In the genomic region with DNA sequence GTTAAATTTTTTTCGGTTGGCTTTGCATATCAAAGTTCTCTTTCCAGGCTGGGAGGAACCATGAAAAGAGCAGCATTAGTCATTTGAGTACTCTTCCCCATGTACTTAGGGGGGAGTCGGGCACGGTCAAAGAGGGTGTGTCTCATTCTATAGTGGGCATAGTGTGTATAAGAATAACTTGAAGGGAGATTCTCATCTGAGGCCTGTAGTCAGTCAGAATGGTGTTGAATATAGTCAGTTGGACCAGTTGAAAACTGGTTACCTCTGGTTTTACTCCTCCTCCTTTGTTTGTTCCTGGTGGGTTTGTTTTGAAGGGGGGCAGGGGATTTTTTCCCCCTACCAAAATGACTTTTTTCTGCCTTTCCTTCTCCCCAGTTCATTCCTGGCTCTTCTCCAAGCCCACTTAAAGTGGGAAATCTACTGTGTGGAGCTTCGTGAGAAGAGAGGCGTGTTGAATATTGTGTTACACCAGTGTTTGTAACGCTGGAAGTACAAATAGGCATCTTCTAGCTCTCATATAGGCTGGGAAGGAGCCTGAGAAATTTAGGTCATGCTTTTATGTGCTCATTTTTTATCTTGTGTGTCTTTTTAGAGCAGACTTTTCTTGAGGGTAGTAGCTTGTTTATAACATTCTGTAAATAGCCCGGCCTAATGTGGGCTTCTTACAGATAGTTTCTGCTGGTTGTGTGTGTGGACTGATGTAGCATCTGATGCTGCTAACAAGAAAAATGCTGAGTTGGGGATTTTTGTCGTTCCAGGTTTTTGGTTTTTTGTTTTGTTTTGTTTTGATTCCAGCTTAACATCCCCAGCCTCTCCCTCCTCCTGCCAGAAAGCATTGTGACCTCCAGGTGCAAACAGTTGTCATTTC, we compare ENCODE assay signal across 9 mouse cellular contexts.
DNase-seq lines count a peak whose midpoint lies in the region; ATAC-seq and TF ChIP-seq lines count a peak whose summit lies in the region.
"Had no signal": no experiment of that assay in that cellular context is flagged by ENCODE, and none has a peak within 500 bp of the region (broad histone marks: within the 10 kb centered on the region; RNA-seq: fewer than 3 reads in every experiment).

No protein-coding gene starts in this region.

- H3K9me3 ChIP-seq in forebrain, embryonic 16.5 days (ENCODE audit: control insufficient read depth, low read length) = no peaks in the 10 kb centered on the region
- H3K9me3 ChIP-seq in forebrain, embryonic 12.5 days = no peaks in the 10 kb centered on the region
- H3K9me3 ChIP-seq in kidney, embryonic 16.5 days (ENCODE audit: low read length) = no peaks in the 10 kb centered on the region
- no peaks in the 10 kb centered on the region for H3K9me3 ChIP-seq in kidney, embryonic 14.5 days (ENCODE audit: control insufficient read depth, low read length)
- H3K9me3 ChIP-seq in liver, embryonic 16.5 days (replicated peaks; ENCODE audit: control insufficient read depth, low read length) = no peaks in the 10 kb centered on the region

- TF ChIP-seq POLR2A in brain, embryonic 14.5 days (IDR thresholded peaks at IDR 0.05; ENCODE audit: borderline replicate concordance, extremely low read depth, insufficient read depth, insufficient read length, poor library complexity, severe bottlenecking) = no peak

- no peaks in the 10 kb centered on the region for H3K27me3 ChIP-seq in forebrain, embryonic 16.5 days (replicated peaks; ENCODE audit: control insufficient read depth, insufficient read depth, low read length)
- no peaks in the 10 kb centered on the region for H3K27me3 ChIP-seq in forebrain, embryonic 12.5 days
- no peaks in the 10 kb centered on the region for H3K27me3 ChIP-seq in kidney, embryonic 16.5 days (ENCODE audit: insufficient read depth, low read length)
- H3K27me3 ChIP-seq in kidney, embryonic 14.5 days (ENCODE audit: control insufficient read depth, insufficient read depth, low read length) = no peaks in the 10 kb centered on the region
- no peaks in the 10 kb centered on the region for H3K27me3 ChIP-seq in liver, embryonic 16.5 days (ENCODE audit: control insufficient read depth, insufficient read depth, low read depth, low read length)

- H3K4me1 ChIP-seq in forebrain, embryonic 16.5 days (replicated peaks; ENCODE audit: control insufficient read depth, insufficient read depth, low read length) = peaks cover 29% of the 10 kb centered on the region
- peaks cover 30% of the 10 kb centered on the region for H3K4me1 ChIP-seq in forebrain, embryonic 12.5 days
- H3K4me1 ChIP-seq in kidney, embryonic 16.5 days (ENCODE audit: insufficient read depth, low read length) = peaks cover 13% of the 10 kb centered on the region; the same call in 1 of the 2 replicates
- H3K4me1 ChIP-seq in kidney, embryonic 14.5 days (ENCODE audit: control insufficient read depth, insufficient read depth, low read length) = 0 out of 2 replicates have a peak, but pooled peaks cover 17% of the 10 kb centered on the region
- peaks cover 47% of the 10 kb centered on the region for H3K4me1 ChIP-seq in liver, embryonic 16.5 days (ENCODE audit: control insufficient read depth, low read depth, low read length)

- WGBS in forebrain, embryonic 16.5 days = 56% methylated on average over 8 of the region's 8 CpGs
- 82% methylated on average over 8 of the region's 8 CpGs for WGBS in forebrain, embryonic 12.5 days
- WGBS in kidney, embryonic 16.5 days = 61% methylated on average over 8 of the region's 8 CpGs
- WGBS in kidney, embryonic 14.5 days = 69% methylated on average over 8 of the region's 8 CpGs
- WGBS in liver, embryonic 16.5 days (ENCODE audit: insufficient replicate concordance) = 67% methylated on average over 8 of the region's 8 CpGs

- H3K36me3 ChIP-seq in forebrain, embryonic 16.5 days (ENCODE audit: control insufficient read depth, insufficient read depth) = no peaks in the 10 kb centered on the region
- H3K36me3 ChIP-seq in forebrain, embryonic 12.5 days (replicated peaks) = no peaks in the 10 kb centered on the region
- H3K36me3 ChIP-seq in kidney, embryonic 16.5 days (ENCODE audit: insufficient read depth, low read length) = peaks cover 9% of the 10 kb centered on the region
- peaks cover 21% of the 10 kb centered on the region; the same call in 1 of the 2 replicates for H3K36me3 ChIP-seq in kidney, embryonic 14.5 days (ENCODE audit: control insufficient read depth, insufficient read depth, low read length)
- no peaks in the 10 kb centered on the region; the same call in 1 of the 2 replicates for H3K36me3 ChIP-seq in liver, embryonic 16.5 days (ENCODE audit: control insufficient read depth, insufficient read depth)

- H3K4me3 ChIP-seq in forebrain, embryonic 16.5 days (replicated peaks; ENCODE audit: low read length) = no peak overlapping the region
- H3K4me3 ChIP-seq in forebrain, embryonic 12.5 days (replicated peaks) = no peak overlapping the region
- H3K4me3 ChIP-seq in kidney, embryonic 16.5 days (ENCODE audit: low read length) = no peak overlapping the region
- no peak overlapping the region for H3K4me3 ChIP-seq in kidney, embryonic 14.5 days (ENCODE audit: low read length)
- H3K4me3 ChIP-seq in liver, embryonic 16.5 days (ENCODE audit: low read depth, low read length) = no peak overlapping the region

- H3K27ac ChIP-seq in forebrain, embryonic 16.5 days (ENCODE audit: low read length) = no peak overlapping the region
- H3K27ac ChIP-seq in forebrain, embryonic 12.5 days = no peak overlapping the region
- H3K27ac ChIP-seq in kidney, embryonic 16.5 days (ENCODE audit: low read length) = peak overlapping the region; percentile 35; the same call in 1 of the 2 replicates
- H3K27ac ChIP-seq in kidney, embryonic 14.5 days (ENCODE audit: low read depth, low read length) = no peak overlapping the region
- H3K27ac ChIP-seq in liver, embryonic 16.5 days (ENCODE audit: low read length) = peak overlapping the region; percentile 82

- TF ChIP-seq CTCF in brain, embryonic 14.5 days (IDR thresholded peaks at IDR 0.05; ENCODE audit: borderline replicate concordance, extremely low read depth, insufficient read depth, insufficient read length) = no peak

- H3K4me2 ChIP-seq in forebrain, embryonic 16.5 days (ENCODE audit: low read length) = no peak overlapping the region
- no peak overlapping the region for H3K4me2 ChIP-seq in forebrain, embryonic 12.5 days
- no peak overlapping the region for H3K4me2 ChIP-seq in kidney, embryonic 16.5 days (replicated peaks; ENCODE audit: low read depth, low read length)
- H3K4me2 ChIP-seq in kidney, embryonic 14.5 days (replicated peaks; ENCODE audit: low read depth, low read length) = no peak overlapping the region
- H3K4me2 ChIP-seq in liver, embryonic 16.5 days (ENCODE audit: low read depth, low read length) = peak overlapping the region; percentile 27; the same call in 1 of the 2 replicates

- H3K9ac ChIP-seq in forebrain, embryonic 16.5 days (replicated peaks; ENCODE audit: low read depth, low read length) = no peak overlapping the region
- no peak overlapping the region for H3K9ac ChIP-seq in forebrain, embryonic 12.5 days
- H3K9ac ChIP-seq in kidney, embryonic 16.5 days (replicated peaks; ENCODE audit: low read length) = no peak overlapping the region
- H3K9ac ChIP-seq in kidney, embryonic 14.5 days (ENCODE audit: low read depth, low read length) = no peak overlapping the region
- H3K9ac ChIP-seq in liver, embryonic 16.5 days (ENCODE audit: low read depth, low read length) = no peak overlapping the region

- peak; percentile 50 for DNase-seq in brain, embryonic 14.5 days (ENCODE audit: low read depth)
- DNase-seq in right cerebral cortex, adult 2 months (ENCODE audit: low spot score in 2 of 2) = no peak
- DNase-seq: kidney, adult 9 months had no signal

- peak; percentile 12; the same call in 1 of the 2 replicates for ATAC-seq in forebrain, embryonic 16.5 days
- ATAC-seq in forebrain, embryonic 12.5 days (ENCODE audit: low FRiP score) = no peak
- no peak for ATAC-seq in kidney, embryonic 16.5 days (ENCODE audit: low FRiP score, low TSS enrichment)
- no peak for ATAC-seq in kidney, embryonic 14.5 days (ENCODE audit: low FRiP score, low TSS enrichment)
- no peak for ATAC-seq in liver, embryonic 16.5 days (ENCODE audit: low read depth)
- no peak for ATAC-seq in CD4-positive, CD25-positive, alpha-beta regulatory T cell, adult 4 months

Comparison
In these comparisons a context has a peak if more than half of its experiments do, and no peak if none do; other contexts are left out.
1. H3K27ac ChIP-seq: peak in kidney, embryonic 16.5 days (single experiment) and liver, embryonic 16.5 days (single experiment); none in forebrain, embryonic 16.5 days (single experiment), forebrain, embryonic 12.5 days (single experiment) and kidney, embryonic 14.5 days (single experiment).